Mouse (Mus musculus) hindbrain, embryonic 11.5 days (tissue): ENCODE measurements around the gene Card9. TPM values are rescaled to one million over a fixed set of nuclear protein-coding genes. Genes with fewer than 3 reads are reported as not detected.

Experiments
- ATAC-seq: fragments of 200-750 bp; cut with Nextera tagmentation; 2 replicates; pipeline ENCODE4 v1.8.0; 2017; ENCODE audit warnings: mild to moderate bottlenecking, moderate TSS enrichment, moderate library complexity; ENCODE audit not compliant: low FRiP score
- DNase-seq: peaks from one replicate; pipeline ENCODE4 v3.0.0-alpha.2; 2015; ENCODE audit warnings: low spot score
- H3K27ac ChIP-seq: fragments of 300-500 bp; sonication (generic); 2 replicates; pipeline ENCODE4 v1.5.1; 2014; ENCODE audit warnings: mild to moderate bottlenecking, low read depth, low read length
- H3K27me3 ChIP-seq: fragments of 300-500 bp; sonication (generic); 2 replicates; pipeline ENCODE4 v1.6.1; 2014; ENCODE audit warnings: mild to moderate bottlenecking, low read length, moderate library complexity, mixed read lengths; ENCODE audit not compliant: control insufficient read depth, insufficient read depth
- H3K36me3 ChIP-seq: fragments of 300-500 bp; sonication (generic); 2 replicates; pipeline ENCODE4 v1.6.1; 2014; ENCODE audit warnings: mild to moderate bottlenecking, low read length, moderate library complexity, mixed read lengths; ENCODE audit not compliant: control insufficient read depth, insufficient read depth
- H3K4me1 ChIP-seq: fragments of 300-500 bp; sonication (generic); replicated peaks from 2 replicates; pipeline ENCODE4 v1.6.1; 2014; ENCODE audit warnings: low read length, mixed read lengths; ENCODE audit not compliant: control insufficient read depth, insufficient read depth
- H3K4me2 ChIP-seq: fragments of 300-500 bp; sonication (generic); replicated peaks from 2 replicates; pipeline ENCODE4 v1.6.1; 2014; ENCODE audit warnings: mild to moderate bottlenecking, low read depth, low read length
- H3K4me3 ChIP-seq: fragments of 300-500 bp; sonication (generic); 2 replicates; pipeline ENCODE4 v1.5.1; 2014; ENCODE audit warnings: low read depth, low read length
- H3K9ac ChIP-seq: fragments of 300-500 bp; sonication (generic); 2 replicates; pipeline ENCODE4 v1.6.1; 2014; ENCODE audit warnings: low read depth, low read length
- H3K9me3 ChIP-seq: fragments of 300-500 bp; sonication (generic); 2 replicates; pipeline ENCODE4 v1.6.1; 2016; ENCODE audit warnings: low read length; ENCODE audit not compliant: control insufficient read depth
- WGBS: fragments of 180-500 bp; shearing (Covaris S2); extraction: QIAGEN DNeasy Blood & Tissue Kit; methylation state at CpG from one replicate; pipeline ENCODE4 v1.1.7; 2014; 5-methylcytosine and 5-hydroxymethylcytosine counted together
- polyA plus RNA-seq: library from polyadenylated mRNA; unstranded; fragments of >200 nt; fragmentation: Nextera tagmentation; extraction: Ambion mirVana; gene quantifications from 2 replicates; pipeline ENCODE4 v1.2.1, GENCODE M21; 2014

Gene Card9
- polyA plus RNA-seq, 1 experiment from 2014 or later, result 0.36 TPM

GRCm38 (mm10) chr2:26311936-26312335, 48.8 kb downstream of the Card9 start:
- H3K9me3 ChIP-seq, result no peaks in the 10 kb centered on the region
- peaks cover 6% of the 10 kb centered on the region; the same call in 1 of the 2 replicates for H3K4me1 ChIP-seq
- H3K9ac ChIP-seq, result no peak overlapping the region
- H3K4me2 ChIP-seq, result no peak overlapping the region
- H3K36me3 ChIP-seq, result no peaks in the 10 kb centered on the region
- H3K4me3 ChIP-seq, result no peak overlapping the region
- H3K27me3 ChIP-seq, result no peaks in the 10 kb centered on the region
- DNase-seq (no peak), ATAC-seq (no peak)
- WGBS, result 74% methylated on average over 5 of the region's 5 CpGs
- no peak overlapping the region for H3K27ac ChIP-seq

- 25% methylated on average over 10 of the region's 10 CpGs for WGBS
- Histone ChIP-seq H3K4me3 (no peak overlapping the region), H3K4me1 (peaks cover 4% of the 10 kb centered on the region; the same call in 1 of the 2 replicates), H3K9me3 (no peaks in the 10 kb centered on the region), H3K27me3 (no peaks in the 10 kb centered on the region), H3K9ac (no peak overlapping the region), H3K4me2 (no peak overlapping the region), H3K27ac (peak overlapping the region; percentile 55), H3K36me3 (no peaks in the 10 kb centered on the region)
- ATAC-seq (peak; percentile 40; the same call in 1 of the 2 replicates), DNase-seq (peak; percentile 49)
Observed at GRCm38 (mm10) chr2:26309739-26310138, 51.0 kb downstream of the Card9 start.

- DNase-seq (no peak), ATAC-seq (no peak)
- Histone ChIP-seq H3K4me3 (no peak overlapping the region), H3K27ac (no peak overlapping the region), H3K9ac (no peak overlapping the region), H3K4me2 (no peak overlapping the region), H3K36me3 (no peaks in the 10 kb centered on the region), H3K4me1 (peaks cover 4% of the 10 kb centered on the region; the same call in 1 of the 2 replicates), H3K27me3 (no peaks in the 10 kb centered on the region), H3K9me3 (no peaks in the 10 kb centered on the region)
- WGBS, result 90% methylated on average over 3 of the region's 3 CpGs
Observed at GRCm38 (mm10) chr2:26306702-26307101, 54.0 kb downstream of the Card9 start.

DNA sequence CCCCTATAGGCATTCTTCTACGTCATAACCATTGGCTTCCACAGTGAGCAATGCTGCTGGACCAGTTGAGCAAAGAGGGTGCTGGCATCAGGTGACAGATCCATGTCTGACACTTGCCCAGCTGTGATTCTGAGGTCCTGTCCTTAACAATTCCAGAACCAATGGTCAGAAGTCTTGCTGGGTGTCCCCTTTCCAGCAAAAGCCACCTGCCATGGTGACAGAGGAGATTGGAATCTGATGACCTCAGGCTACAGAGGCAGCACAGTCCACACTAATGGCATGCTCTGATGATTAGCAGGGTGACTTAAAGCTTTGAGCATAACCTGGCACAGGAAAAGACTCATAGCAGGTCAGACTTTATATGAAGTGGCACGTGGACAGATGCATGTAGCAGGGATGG, 55.2 kb downstream of the Card9 start:
- Histone ChIP-seq H3K4me3 (no peak overlapping the region), H3K9ac (no peak overlapping the region), H3K9me3 (no peaks in the 10 kb centered on the region), H3K27me3 (no peaks in the 10 kb centered on the region), H3K27ac (no peak overlapping the region), H3K4me1 (peaks cover 4% of the 10 kb centered on the region; the same call in 1 of the 2 replicates), H3K4me2 (no peak overlapping the region), H3K36me3 (no peaks in the 10 kb centered on the region)
- ATAC-seq (no peak), DNase-seq (no peak)
- 81% methylated on average over 2 of the region's 2 CpGs for WGBS

DNA sequence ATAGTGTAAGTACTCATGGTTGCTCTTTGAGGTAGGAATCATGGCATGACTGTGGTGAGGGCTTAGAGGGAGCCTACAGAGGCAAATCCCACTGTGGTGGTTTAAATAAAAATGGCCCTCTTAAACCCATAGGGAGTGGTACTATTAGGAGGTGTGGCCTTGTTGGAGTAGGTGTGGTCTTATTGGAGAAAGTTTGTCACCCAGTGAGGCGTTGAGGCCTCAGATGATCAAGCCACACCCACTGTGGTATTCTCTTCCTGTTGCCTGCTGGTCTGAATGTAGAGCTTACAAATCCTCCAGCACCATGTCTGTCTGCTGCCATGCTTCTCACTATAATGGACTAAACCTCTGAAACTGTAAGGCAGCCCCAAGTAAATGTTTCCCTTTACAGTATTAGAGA, 56.0 kb downstream of the Card9 start:
- no peaks in the 10 kb centered on the region for H3K27me3 ChIP-seq

More for the DNA sequence above, 56.0 kb downstream of the Card9 start:
- H3K4me2 ChIP-seq, result no peak overlapping the region
- H3K9me3 ChIP-seq, result no peaks in the 10 kb centered on the region
- 59% methylated on average over 1 of the region's 1 CpGs for WGBS
- no peak overlapping the region for H3K4me3 ChIP-seq
- no peak overlapping the region for H3K9ac ChIP-seq
- H3K4me1 ChIP-seq, result peaks cover 4% of the 10 kb centered on the region; the same call in 1 of the 2 replicates
- DNase-seq (no peak), ATAC-seq (no peak)
- no peak overlapping the region for H3K27ac ChIP-seq
- no peaks in the 10 kb centered on the region for H3K36me3 ChIP-seq

Other genes starting within 250 kb of the Card9 start
- gene Nacc2, start 237.7 kb downstream of the Card9 start, polyA plus RNA-seq, result 5.7 and 7.2 TPM in 2 replicates
- gene Lhx3, start 152.6 kb downstream of the Card9 start, polyA plus RNA-seq, result 6.1 and 7.4 TPM in 2 replicates
- gene Qsox2, start 123.4 kb downstream of the Card9 start, polyA plus RNA-seq, result 15.8 and 16.7 TPM in 2 replicates
- gene Ccdc187, start 66.4 kb downstream of the Card9 start, polyA plus RNA-seq, result 0.07 and 0.19 TPM in 2 replicates
- 46.9 and 48.5 TPM in 2 replicates for gene Gpsm1, start 45.4 kb downstream of the Card9 start, polyA plus RNA-seq
- 27.3 and 29.6 TPM in 2 replicates for gene Dnlz, start 8.8 kb downstream of the Card9 start, polyA plus RNA-seq
- 22.1 and 23.6 TPM in 2 replicates for gene Snapc4, start 19.7 kb upstream of the Card9 start, polyA plus RNA-seq
- 133 and 140 TPM in 2 replicates for gene Entr1, start 28.4 kb upstream of the Card9 start, polyA plus RNA-seq
- 94.4 and 108 TPM in 2 replicates for gene Pmpca, start 28.4 kb upstream of the Card9 start, polyA plus RNA-seq
- 23.1 and 23.9 TPM in 2 replicates for gene Inpp5e, start 48.3 kb upstream of the Card9 start, polyA plus RNA-seq
- gene Sec16a, start 84.3 kb upstream of the Card9 start, polyA plus RNA-seq, result 29.6 and 31.2 TPM in 2 replicates
- 48.9 and 66.8 TPM in 2 replicates for gene Notch1, start 155.7 kb upstream of the Card9 start, polyA plus RNA-seq
- gene Egfl7, start 219.1 kb upstream of the Card9 start, polyA plus RNA-seq, result 62.7 and 65.2 TPM in 2 replicates
- not detected in 2 replicates for gene Gm20532, start 225.7 kb upstream of the Card9 start, polyA plus RNA-seq
- 7.3 and 7.5 TPM in 2 replicates for gene Agpat2, start 243.5 kb upstream of the Card9 start, polyA plus RNA-seq